Mouse (Mus musculus) limb, embryonic 14.5 days (tissue): ENCODE results near the gene Lbhd2. TPM values are rescaled to one million over a fixed set of nuclear protein-coding genes. Genes with fewer than 3 reads are reported as not detected.

Experiments used
- ATAC-seq: fragments of 200-750 bp; cut with Nextera tagmentation; 2 replicates; pipeline ENCODE4 v1.8.0; 2017; ENCODE audit warnings: low read depth, moderate number of reproducible peaks, moderate TSS enrichment; ENCODE audit not compliant: low FRiP score
- DNase-seq: peaks from one replicate; pipeline ENCODE4 v3.0.0-alpha.2; 2015; ENCODE audit warnings: low spot score
- H3K27ac ChIP-seq: fragments of 300-500 bp; sonication (generic); replicated peaks from 2 replicates; pipeline ENCODE4 v1.5.1; 2014; ENCODE audit warnings: low read depth, mild to moderate bottlenecking, low read length, moderate library complexity, mixed read lengths
- H3K27me3 ChIP-seq: fragments of 300-500 bp; sonication (generic); 2 replicates; pipeline ENCODE4 v1.6.1; 2014; ENCODE audit warnings: low read length, mixed read lengths; ENCODE audit not compliant: control insufficient read depth, insufficient read depth
- H3K36me3 ChIP-seq: fragments of 300-500 bp; sonication (generic); 2 replicates; pipeline ENCODE4 v1.6.1; 2014; ENCODE audit warnings: mild to moderate bottlenecking, low read length, moderate library complexity, mixed read lengths; ENCODE audit not compliant: control insufficient read depth, insufficient read depth
- H3K4me1 ChIP-seq: fragments of 300-500 bp; sonication (generic); 2 replicates; pipeline ENCODE4 v1.6.1; 2014; ENCODE audit warnings: antibody characterized with exemption, low read length, mixed read lengths; ENCODE audit not compliant: control insufficient read depth, insufficient read depth
- H3K4me2 ChIP-seq: fragments of 300-500 bp; sonication (generic); replicated peaks from 2 replicates; pipeline ENCODE4 v1.6.1; 2014; ENCODE audit warnings: low read depth, mild to moderate bottlenecking, low read length, moderate library complexity; ENCODE audit not compliant: severe bottlenecking
- H3K4me3 ChIP-seq: fragments of 300-500 bp; sonication (generic); replicated peaks from 2 replicates; pipeline ENCODE4 v1.5.1; 2014; ENCODE audit warnings: low read length
- H3K9ac ChIP-seq: fragments of 300-500 bp; sonication (generic); 2 replicates; pipeline ENCODE4 v1.6.1; 2014; ENCODE audit warnings: mild to moderate bottlenecking, low read depth, low read length, moderate library complexity; ENCODE audit not compliant: severe bottlenecking
- H3K9me3 ChIP-seq: fragments of 300-500 bp; sonication (generic); 2 replicates; pipeline ENCODE4 v1.6.1; 2016; ENCODE audit warnings: low read length; ENCODE audit not compliant: control insufficient read depth
- POLR2A ChIP-seq: fragments of 200-500 bp; IDR thresholded peaks from 2 replicates; pipeline ENCODE4 v1.8.0; 2012; ENCODE audit warnings: inconsistent platforms, mild to moderate bottlenecking, moderate library complexity, borderline replicate concordance; ENCODE audit not compliant: insufficient read depth, insufficient read length; ENCODE audit errors: extremely low read depth
- WGBS: fragments of 180-500 bp; shearing (Covaris S2); extraction: QIAGEN DNeasy Blood & Tissue Kit; methylation state at CpG from one replicate; pipeline ENCODE4 v1.1.7; 2014; 5-methylcytosine and 5-hydroxymethylcytosine counted together
- polyA plus RNA-seq, 2 experiments: library from polyadenylated mRNA; depleted of rRNA in 1 of 2; stranded (reverse) in 1 of 2; unstranded in 1 of 2; fragments of >200 nt; fragmentation: Nextera tagmentation in 1 of 2; extraction: Ambion mirVana in 1 of 2; gene quantifications; 2 replicates each; pipeline versions ENCODE4 v1.2.1 to v1.2.3; 2012 to 2014

Gene Lbhd2
- polyA plus RNA-seq, 2 experiments: 11.0 to 19.2 TPM

- Histone ChIP-seq H3K4me2 (no peak overlapping the region), H3K4me1 (peaks cover 23% of the 10 kb centered on the region), H3K27ac (no peak overlapping the region), H3K27me3 (peaks cover 90% of the 10 kb centered on the region), H3K9me3 (no peaks in the 10 kb centered on the region), H3K9ac (no peak overlapping the region), H3K4me3 (no peak overlapping the region), H3K36me3 (no peaks in the 10 kb centered on the region)
- DNase-seq (no peak), ATAC-seq (no peak)
- 18% methylated on average over 5 of the region's 5 CpGs for WGBS
- TF ChIP-seq POLR2A: no peak
These were observed 40.1 kb downstream of the Lbhd2 start for GRCm38 (mm10) chr12:111446745-111447144.

DNA sequence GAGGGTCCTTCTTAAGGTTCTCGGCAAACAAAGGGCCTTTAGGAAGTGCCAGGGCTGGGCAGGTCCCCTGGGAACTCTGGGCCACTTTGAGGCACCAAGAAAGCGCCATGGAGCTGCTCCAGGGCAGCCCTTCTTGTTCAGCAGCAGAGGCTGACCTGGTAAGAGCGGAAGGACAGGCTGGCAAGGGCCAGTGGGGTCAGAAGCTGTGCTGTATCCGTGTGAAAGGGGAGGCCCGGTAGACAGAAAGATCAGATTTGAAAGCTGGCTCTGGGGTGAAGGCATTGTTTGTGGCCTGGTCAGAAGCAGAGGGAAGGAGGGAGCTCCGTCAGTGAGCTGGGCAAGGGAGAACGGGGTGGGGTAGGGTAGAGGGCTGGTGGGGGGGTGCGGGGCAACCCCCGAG lies 40.7 kb downstream of the Lbhd2 start:
- no peak for DNase-seq
- H3K27me3 ChIP-seq: peaks cover 84% of the 10 kb centered on the region
- H3K9me3 ChIP-seq: no peaks in the 10 kb centered on the region
- H3K4me2 ChIP-seq: no peak overlapping the region
- no peak for TF ChIP-seq POLR2A
- H3K4me3 ChIP-seq: no peak overlapping the region
- no peaks in the 10 kb centered on the region for H3K36me3 ChIP-seq
- peaks cover 21% of the 10 kb centered on the region for H3K4me1 ChIP-seq
- H3K27ac ChIP-seq: no peak overlapping the region
- no peak for ATAC-seq
- H3K9ac ChIP-seq: no peak overlapping the region
- 22% methylated on average over 9 of the region's 9 CpGs for WGBS

DNA sequence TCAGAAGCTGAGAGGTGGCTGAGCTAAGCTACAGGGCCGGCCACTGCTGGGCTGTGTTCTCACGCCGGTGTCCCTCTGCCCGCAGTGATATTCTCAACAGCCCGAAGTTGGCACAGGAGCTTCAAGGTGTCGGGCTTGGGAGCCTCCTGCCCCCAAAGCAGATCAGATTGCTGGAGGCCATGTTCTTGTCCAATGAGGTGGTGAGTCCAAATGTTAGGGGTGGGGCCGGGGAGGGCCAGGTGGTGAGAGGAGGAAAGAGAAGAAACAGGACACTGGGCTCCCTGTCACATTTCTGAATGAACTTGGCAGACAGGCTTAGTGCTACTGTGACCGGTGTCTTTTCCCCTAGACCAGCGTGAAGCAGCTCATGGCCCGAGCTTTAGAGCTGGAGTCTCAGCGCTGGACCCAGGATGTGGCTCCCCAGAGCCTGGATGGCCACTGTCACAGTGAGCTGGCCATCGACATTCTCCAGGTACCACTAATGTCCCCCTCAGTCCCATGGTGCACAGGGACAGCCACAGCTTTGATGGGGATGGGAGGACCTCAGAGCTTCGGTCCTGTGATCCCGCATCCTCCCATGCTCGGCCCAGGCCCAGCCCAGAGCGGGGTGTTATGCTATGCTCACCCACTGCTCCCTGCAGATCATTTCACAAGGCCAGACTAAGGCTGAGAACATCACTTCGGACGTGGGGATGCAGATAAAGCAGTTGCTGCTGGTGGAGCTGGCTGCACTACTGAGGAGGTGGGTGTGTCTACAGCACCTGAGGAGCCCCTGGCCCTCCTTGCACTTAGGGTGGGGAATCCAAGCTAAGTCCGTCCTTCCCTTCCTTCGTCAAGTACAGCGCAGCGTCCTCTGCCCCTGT lies 41.5 kb downstream of the Lbhd2 start:
- no peak for TF ChIP-seq POLR2A
- Histone ChIP-seq H3K9ac (no peak overlapping the region), H3K4me2 (no peak overlapping the region), H3K9me3 (no peaks in the 10 kb centered on the region), H3K36me3 (no peaks in the 10 kb centered on the region), H3K4me1 (peaks cover 13% of the 10 kb centered on the region), H3K4me3 (no peak overlapping the region), H3K27ac (no peak overlapping the region), H3K27me3 (peaks cover 76% of the 10 kb centered on the region)
- DNase-seq (no peak), ATAC-seq (no peak)
- 22% methylated on average over 20 of the region's 22 CpGs for WGBS

GRCm38 (mm10) chr12:111448931-111449705 lies 42.5 kb downstream of the Lbhd2 start:
- Histone ChIP-seq H3K9me3 (no peaks in the 10 kb centered on the region), H3K4me3 (no peak overlapping the region), H3K36me3 (no peaks in the 10 kb centered on the region), H3K27ac (no peak overlapping the region), H3K4me1 (peaks cover 17% of the 10 kb centered on the region), H3K9ac (no peak overlapping the region), H3K27me3 (peaks cover 67% of the 10 kb centered on the region), H3K4me2 (no peak overlapping the region)
- TF ChIP-seq POLR2A: no peak
- ATAC-seq: no peak
- 14% methylated on average over 12 of the region's 14 CpGs for WGBS
- DNase-seq: no peak

DNA sequence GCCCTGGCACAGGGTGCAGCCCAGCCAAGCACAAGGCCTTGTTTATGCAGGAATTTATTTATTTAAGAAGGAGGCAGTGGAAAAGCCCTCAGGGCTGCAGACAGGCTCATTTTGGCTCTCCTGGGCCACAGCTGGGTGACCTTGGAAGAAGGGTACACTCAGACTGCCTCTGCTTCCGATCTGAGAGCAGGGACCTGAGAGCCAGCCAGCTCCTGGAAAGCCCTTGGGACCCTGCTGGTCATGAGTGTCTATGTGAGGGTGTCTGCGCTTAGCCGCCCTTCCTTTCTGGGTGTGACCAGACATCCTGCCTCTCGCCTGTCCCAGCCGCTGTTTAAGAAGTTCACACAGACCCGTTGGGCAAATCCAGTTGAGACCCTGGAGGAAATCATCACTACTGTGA lies 43.8 kb downstream of the Lbhd2 start:
- Histone ChIP-seq H3K9ac (no peak overlapping the region), H3K4me2 (no peak overlapping the region), H3K4me3 (no peak overlapping the region), H3K36me3 (no peaks in the 10 kb centered on the region), H3K9me3 (no peaks in the 10 kb centered on the region), H3K27me3 (peaks cover 54% of the 10 kb centered on the region), H3K4me1 (peaks cover 24% of the 10 kb centered on the region), H3K27ac (no peak overlapping the region)
- WGBS: 46% methylated on average over 6 of the region's 6 CpGs
- ATAC-seq: no peak
- no peak for DNase-seq
- TF ChIP-seq POLR2A: no peak
